Mouse (Mus musculus) brain, embryonic 14.5 days (tissue): Measurements from ENCODE around the gene Neurl2. TPM values are rescaled to one million over a fixed set of nuclear protein-coding genes. Genes with fewer than 3 reads are reported as not detected.
"Not testable (repeated sequence)": the region's sequence is repeated elsewhere in the genome, so short reads cannot be mapped to it uniquely, and the experiment has no call there.

ENCODE experiments used
- DNase-seq: peaks from one replicate; pipeline ENCODE4 v3.0.0-alpha.2; 2011; ENCODE audit warnings: low read depth
- CTCF ChIP-seq: fragments of 200-500 bp; IDR thresholded peaks from 2 replicates; pipeline ENCODE4 v1.5.1; 2012; ENCODE audit warnings: inconsistent platforms, mild to moderate bottlenecking, moderate library complexity, borderline replicate concordance; ENCODE audit not compliant: insufficient read depth, insufficient read length; ENCODE audit errors: extremely low read depth
- POLR2A ChIP-seq: fragments of 200-500 bp; IDR thresholded peaks from 2 replicates; pipeline ENCODE4 v1.6.1; 2012; ENCODE audit warnings: mild to moderate bottlenecking, inconsistent platforms, borderline replicate concordance; ENCODE audit not compliant: poor library complexity, insufficient read depth, insufficient read length, severe bottlenecking; ENCODE audit errors: extremely low read depth
- polyA plus RNA-seq: library from polyadenylated mRNA; depleted of rRNA; stranded (reverse); fragments of >200 nt; gene quantifications from 2 replicates; pipeline ENCODE4 v1.2.3, GENCODE M21; 2012; rRNA removed

Gene Neurl2
- 5.1 and 7.0 TPM in 2 replicates for polyA plus RNA-seq

DNA sequence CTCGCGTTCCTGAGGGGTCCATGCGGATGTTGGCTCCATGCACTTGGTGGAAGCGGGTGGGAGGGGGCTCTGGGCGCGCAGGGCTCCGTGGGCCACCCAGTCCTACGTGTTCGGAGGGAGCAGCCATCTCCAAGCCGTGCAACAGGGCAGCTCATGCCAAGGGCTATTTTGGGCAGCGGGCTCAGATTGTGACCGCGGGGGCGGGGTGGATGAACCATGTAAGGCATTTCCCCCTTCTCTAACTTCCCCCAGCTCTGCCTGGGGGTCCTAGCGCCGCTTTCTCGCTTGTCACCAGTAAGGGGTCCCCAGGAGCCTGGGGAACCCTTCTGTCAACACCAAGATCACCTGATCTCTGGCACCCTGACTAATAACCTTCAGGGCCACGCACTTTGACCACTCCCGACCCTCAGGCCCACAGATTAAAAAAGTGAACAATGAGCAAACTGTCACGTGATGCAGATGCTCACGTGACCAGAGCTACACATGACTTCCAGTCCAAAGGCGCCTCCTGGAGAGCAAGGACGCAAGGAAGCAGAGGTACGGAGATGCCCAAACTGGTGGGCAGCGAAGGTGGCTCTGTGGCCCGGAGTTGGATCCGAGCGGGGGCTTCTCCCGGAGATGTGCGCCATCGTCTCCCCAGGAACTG is at the start of gene Neurl2:
Neurl2 (minus strand) TSS at position 143 of the 646 bp plus-strand sequence.
- TF ChIP-seq POLR2A (peak; percentile 35; the same call in 1 of the 2 replicates), CTCF (no peak)
- peak; percentile 97 for DNase-seq

DNA sequence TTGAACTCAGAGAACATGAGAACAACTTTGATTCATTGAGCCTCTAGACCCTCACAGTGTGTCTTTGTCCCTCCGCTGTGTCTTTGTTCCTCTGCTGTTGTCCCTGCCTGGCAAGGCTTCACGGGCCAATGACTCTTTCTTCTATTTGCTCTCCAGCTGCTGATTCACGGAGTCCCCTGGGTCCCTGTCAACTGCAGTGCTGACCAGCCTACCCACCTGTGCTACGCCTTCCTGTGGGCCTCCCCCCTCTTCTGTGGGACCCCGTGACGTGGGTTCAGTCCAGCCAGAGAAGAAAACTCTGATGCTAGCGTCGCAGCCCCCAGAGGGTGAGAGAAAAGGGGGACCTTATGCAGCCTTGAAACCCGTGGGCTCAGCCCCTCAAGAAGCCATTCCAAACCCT is 49.4 kb upstream of the Neurl2 start:
- DNase-seq, result peak; percentile 39
- TF ChIP-seq POLR2A (no peak), CTCF (no peak)

DNA sequence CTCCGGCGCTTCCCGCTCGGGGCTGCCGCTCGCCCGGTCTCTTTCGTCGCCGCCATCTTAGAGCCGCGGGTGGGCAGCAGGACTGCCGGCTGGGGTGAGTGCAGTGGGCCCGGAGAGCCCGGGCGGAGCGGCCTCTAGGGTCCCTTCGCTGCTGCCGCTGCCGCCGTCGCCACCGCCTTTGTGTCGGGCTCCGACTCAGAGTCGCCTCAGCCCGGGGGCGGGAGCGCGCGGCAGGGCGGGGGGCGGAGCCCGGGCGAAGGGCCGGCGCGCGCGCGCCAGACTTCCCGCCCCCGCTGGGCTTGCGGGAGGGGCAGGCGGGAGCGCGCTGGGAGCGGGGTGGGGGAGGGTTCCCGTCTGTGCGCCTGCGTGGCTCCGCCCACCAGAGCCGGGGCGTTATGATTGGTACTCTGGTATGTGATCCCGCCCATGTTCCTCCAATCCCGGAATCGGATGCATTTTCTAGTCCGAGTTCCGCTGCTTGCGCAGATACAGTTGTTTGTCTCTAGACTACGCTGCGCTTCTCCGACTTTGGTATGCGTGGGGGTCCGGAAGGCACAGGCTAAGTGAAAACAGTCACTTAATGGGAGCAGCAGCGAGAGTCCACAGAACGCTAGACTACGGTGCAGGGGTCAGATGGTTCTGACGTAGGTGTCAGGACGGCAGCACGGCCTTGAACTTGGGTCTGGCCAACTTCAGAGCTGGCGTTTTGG is 46.5 kb upstream of the Neurl2 start:
- DNase-seq, result peak; percentile 99
- TF ChIP-seq CTCF, result no peak
- peak; percentile 94 for TF ChIP-seq POLR2A

DNA sequence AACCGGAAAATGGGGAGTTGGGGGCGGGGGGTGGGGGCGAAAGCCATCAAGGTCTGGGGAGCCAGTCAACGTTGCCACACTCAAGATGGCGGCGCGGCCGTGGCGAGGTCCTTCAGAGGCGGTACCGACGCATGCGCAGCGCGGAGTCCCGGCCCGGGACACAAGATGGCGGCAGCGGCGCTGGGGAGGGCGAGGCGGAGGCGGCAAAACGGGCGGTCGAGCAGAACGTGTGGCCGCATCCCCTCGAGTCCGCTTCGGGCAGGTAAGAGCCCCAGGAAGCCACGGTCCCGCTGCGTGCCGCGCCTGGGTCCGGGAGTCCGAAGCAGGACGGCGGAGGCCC is 45.9 kb upstream of the Neurl2 start, which contains the start of gene Pcif1:
Pcif1 (plus strand) TSS at position 77 of the 340 bp plus-strand sequence.
- no peak for TF ChIP-seq CTCF
- peak; percentile 96 for TF ChIP-seq POLR2A
- DNase-seq, result peak; percentile 94

DNA sequence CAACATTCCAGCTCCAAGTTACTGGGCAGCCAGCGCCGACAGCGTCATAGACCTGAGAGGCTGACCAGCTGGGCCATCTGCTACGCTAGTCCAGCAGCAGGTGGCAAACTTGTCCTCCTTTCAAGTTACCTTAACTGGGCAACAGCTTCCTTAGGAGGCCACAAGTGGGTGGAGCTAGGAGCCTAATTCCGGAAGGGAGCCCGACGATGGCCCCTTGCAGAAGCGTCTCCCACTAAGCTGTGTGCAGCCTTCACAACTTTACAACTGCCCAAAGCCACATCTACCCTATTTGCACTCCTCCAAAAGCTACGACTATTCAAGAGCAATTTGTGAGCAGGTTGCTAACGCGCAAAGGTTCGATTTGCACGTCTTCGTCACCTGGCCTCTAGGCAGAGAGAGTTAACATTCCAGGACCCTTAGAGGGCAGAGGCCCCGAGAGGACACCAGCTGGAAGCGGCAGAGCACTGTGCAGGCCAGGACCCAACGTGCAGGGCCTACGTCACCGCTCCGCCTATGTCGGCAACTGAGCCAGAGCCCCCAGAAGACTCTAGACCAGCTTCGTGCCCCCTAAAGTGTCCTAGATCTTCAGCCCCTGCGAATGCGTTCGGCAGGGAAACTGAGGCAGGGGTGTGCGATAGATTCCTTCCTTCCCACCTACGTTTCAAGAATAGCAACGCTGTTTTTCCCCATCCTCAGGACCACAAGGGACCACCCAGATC is 45.4 kb upstream of the Neurl2 start:
- TF ChIP-seq CTCF, result no peak
- no peak for TF ChIP-seq POLR2A

DNA sequence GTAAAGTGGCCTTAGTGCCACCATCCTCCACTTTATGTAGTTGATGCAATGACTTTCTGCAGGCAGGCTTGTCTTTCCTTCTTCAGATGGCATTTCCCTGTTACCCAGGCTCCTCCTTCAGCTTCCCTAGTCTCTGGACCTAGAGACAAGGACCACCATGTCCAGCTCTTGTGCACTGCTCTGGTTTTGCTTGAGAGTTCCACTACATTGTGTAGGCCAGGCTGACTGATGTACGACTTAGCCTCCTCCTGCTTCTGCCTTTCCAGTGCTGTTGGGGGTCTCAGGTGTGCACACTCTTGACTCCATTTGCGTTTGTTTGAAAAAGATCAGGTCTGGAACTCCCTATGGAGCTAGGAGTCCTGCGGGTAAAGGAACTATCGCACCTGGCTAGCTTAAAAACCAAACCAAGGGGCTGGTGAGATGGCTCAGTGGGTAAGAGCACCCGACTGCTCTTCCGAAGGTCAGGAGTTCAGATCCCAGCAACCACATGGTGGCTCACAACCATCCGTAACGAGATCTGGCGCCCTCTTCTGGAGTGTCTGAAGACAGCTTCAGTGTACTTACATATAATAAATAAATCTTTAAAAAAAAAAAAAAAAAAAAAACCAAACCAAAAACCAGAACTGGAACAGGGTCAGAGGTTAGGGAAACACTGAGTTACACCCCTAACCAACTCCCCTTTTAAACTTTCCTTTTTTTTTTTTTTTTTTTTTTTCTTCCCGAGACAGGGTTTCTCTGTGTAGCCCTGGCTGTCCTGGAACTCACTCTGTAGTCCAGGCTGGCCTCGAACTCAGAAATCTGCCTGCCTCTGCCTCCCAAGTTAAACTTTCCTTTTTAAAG is 44.3 kb upstream of the Neurl2 start:
- DNase-seq, result not testable (repeated sequence)

More for the DNA sequence above, 45.4 kb upstream of the Neurl2 start:
- DNase-seq, result peak; percentile 63

DNA sequence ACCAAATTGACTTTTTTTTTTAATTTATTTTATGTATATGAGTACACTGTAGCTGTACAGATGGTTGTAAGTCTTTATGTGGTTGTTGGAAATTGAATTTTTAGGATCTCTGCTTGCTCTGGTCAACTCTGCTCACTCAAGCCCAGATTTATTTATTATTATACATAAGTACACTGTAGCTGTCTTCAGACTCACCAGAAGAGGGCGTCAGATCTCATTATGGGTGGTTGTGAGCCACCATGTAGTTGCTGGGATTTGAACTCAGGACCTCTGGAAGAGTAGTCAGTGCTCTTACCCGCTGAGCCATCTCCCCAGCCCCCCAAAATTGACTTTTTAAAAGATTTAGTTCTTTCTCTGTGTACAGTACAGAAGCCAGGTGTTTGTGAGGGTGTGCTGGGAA is 42.4 kb upstream of the Neurl2 start:
- not testable (repeated sequence) for DNase-seq

DNA sequence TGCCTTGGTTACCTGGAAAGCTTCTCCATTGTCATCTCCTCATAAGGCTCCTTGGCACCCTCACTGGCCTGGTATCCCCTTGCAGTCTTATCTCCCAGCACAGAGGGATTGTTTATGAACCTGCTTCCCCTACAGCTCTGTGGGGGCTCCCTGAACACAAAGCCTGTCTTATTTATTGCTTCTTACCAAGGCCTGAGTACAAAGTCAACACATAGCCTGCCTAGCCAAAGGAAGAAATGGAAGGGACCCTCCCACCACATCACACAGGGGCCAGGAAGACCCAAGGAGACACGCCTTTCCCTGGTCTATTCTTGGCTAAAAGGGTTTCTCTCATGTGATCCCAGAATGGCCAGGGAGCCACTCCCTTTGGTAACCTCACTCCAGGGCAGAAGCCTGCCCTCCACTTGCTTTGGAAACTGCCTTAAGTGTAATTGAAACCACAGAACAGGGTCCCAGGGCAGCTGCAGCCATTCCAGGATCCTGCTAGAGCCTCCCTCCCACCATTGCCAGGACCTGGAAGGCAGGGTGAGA is 41.0 kb upstream of the Neurl2 start:
- TF ChIP-seq CTCF (no peak), POLR2A (no peak)
- no peak for DNase-seq

DNA sequence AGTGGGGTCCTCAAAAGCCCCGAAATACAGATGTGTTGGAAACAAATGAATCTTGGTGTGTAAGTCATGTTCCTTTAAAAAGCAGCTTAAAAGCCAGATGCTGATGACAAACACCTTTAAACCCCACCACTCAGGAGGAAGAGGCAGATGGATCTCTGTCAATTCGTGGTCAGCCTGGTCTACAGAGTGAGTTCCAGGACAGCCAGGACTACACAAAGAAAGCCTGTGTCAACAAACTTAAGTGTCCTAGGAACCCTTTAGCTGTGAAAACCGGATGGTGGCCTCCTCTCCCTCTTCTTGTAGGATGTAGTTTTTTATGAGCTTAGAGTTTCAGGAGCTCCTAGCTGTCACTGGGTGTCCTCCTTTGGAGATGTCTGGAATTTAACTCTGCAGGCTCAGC is 40.4 kb upstream of the Neurl2 start:
- TF ChIP-seq CTCF (no peak), POLR2A (no peak)
- no peak for DNase-seq

DNA sequence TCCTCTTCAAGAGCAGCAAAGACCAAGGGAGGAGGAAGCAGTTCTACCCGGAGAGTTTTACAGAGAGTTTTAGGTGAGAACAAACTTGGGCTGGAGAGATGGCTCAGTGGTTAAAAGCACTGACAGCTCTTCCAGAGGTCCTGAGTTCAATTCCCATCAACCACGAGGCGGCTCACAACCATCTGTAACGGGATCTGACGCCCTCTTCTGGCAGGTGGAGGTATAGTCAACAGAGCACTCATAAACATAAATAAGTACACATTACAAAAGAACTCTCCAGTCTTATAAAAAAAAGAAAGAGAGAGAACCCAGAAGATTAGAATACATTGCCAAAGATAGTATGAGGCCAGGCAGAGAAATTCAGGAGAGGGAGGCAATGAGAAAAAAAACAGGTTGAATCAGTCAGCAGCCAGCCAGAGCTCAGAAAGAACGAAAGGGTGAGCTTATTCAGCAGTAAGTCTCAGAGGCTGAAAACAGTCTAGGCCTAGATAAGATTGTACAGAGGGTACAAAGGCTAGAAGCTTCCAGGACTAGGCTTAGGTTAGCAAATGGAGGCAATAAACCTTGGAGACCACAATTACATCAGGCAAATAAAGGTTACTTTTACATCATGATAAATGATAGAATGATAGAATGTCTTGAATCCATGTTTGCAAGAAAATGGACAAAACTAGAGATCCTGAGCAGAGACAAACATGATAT is 38.5 kb upstream of the Neurl2 start:
- no peak for TF ChIP-seq POLR2A
- TF ChIP-seq CTCF, result no peak
- DNase-seq, result no peak
